Mouse (Mus musculus) cerebellum, adult 11-12 months (tissue): ENCODE results near the gene Clp1.
A peak's percentile ranks its signal among the peaks of the same experiment; 100 is the strongest.

Source experiments
- DNase-seq: peaks from one replicate; pipeline ENCODE4 v3.0.0; 2022

Clp1 gene

GRCm38 (mm10) chr2:84711898-84712297 lies 15.3 kb downstream of the Clp1 start:
- DNase-seq: no peak

GRCm38 (mm10) chr2:84707523-84707922 lies 19.6 kb downstream of the Clp1 start:
- DNase-seq: no peak

GRCm38 (mm10) chr2:84705295-84705694 lies 21.9 kb downstream of the Clp1 start:
- DNase-seq: no peak

GRCm38 (mm10) chr2:84704329-84704728 lies 22.8 kb downstream of the Clp1 start:
- no peak for DNase-seq

GRCm38 (mm10) chr2:84703497-84703896 lies 23.7 kb downstream of the Clp1 start:
- no peak for DNase-seq

- DNase-seq: no peak
These were observed 32.0 kb downstream of the Clp1 start for GRCm38 (mm10) chr2:84695007-84695695.

- peak; percentile 57 for DNase-seq
These were observed 37.1 kb downstream of the Clp1 start for GRCm38 (mm10) chr2:84690050-84690449.

GRCm38 (mm10) chr2:84688080-84688844 lies 38.9 kb downstream of the Clp1 start:
- no peak for DNase-seq

- DNase-seq: no peak
These were observed 44.5 kb downstream of the Clp1 start for GRCm38 (mm10) chr2:84682605-84683183.

- no peak for DNase-seq
These were observed 48.1 kb downstream of the Clp1 start, which contains the start of gene Tmx2 for GRCm38 (mm10) chr2:84679016-84679415. Tmx2 (minus strand) TSS chr2:84679140.

- DNase-seq: peak; percentile 97
These were observed 48.9 kb downstream of the Clp1 start, which contains the start of the genes Gm28635 and Med19 for GRCm38 (mm10) chr2:84677968-84678880. Gm28635 (minus strand) TSS chr2:84678041. Med19 (plus strand) TSS chr2:84678402.

- DNase-seq: no peak
These were observed 49.7 kb downstream of the Clp1 start for GRCm38 (mm10) chr2:84677270-84677967.
